Mouse (Mus musculus): ENCODE results near the gene Tgfa. TPM values are rescaled to one million over a fixed set of nuclear protein-coding genes. Genes with fewer than 3 reads are reported as not detected.

The Tgfa gene
- total and polyA plus RNA-seq, 3 experiments, result 7.8 to 9.1 TPM; not detected in 1

DNA sequence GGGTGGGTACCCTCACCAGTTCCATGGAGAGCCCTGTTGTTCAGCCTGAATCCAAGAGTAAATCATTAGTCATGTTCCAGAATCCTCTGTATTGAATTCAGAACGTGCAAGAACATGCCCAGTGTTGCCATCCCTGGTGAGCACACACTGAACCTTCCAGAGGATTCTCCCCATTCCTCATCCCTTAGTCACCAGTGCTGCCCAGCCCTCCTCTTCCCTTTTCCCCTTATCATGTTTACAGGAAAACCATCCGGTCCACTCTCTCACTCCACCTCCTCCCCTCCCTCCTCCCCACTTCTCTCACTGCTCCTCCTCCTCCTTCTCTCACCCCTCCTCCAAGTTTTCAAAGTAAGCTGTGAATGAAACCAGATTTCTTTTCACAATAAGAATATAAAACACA is 14.4 kb upstream of the Tgfa start:
- H3K27me3 ChIP-seq (ENCODE audit: control insufficient read depth in 1 of 2, insufficient read depth in 2 of 2, low read length in 2 of 2), result peaks cover 0 to 6% of the 10 kb centered on the region in 2 experiments; a peak in 3 of 4 replicates
- no peaks in the 10 kb centered on the region for H3K36me3 ChIP-seq (ENCODE audit: control insufficient read depth in 1 of 2, insufficient read depth in 2 of 2, low read length in 2 of 2)
- H3K4me3 ChIP-seq (ENCODE audit: control insufficient read depth in 1 of 2, insufficient read depth in 1 of 2, low read depth in 2 of 2, low read length in 2 of 2), result no peak overlapping the region
- no peak for DNase-seq (ENCODE audit: low read depth, low spot score)
- no peak overlapping the region for H3K27ac ChIP-seq (ENCODE audit: control insufficient read depth, low read depth, low read length)
- no peaks in the 10 kb centered on the region for H3K79me2 ChIP-seq (ENCODE audit: control insufficient read depth, insufficient read depth, low read length, poor library complexity)
- no peak for TF ChIP-seq UBTF (IDR thresholded peaks at IDR 0.05; ENCODE audit: borderline replicate concordance, insufficient read depth, low read depth, low read length)
- TF ChIP-seq POLR2AphosphoS5 (IDR thresholded peaks at IDR 0.05; ENCODE audit: borderline replicate concordance, low read depth, low read length), result no peak
- H3K9me3 ChIP-seq (replicated peaks; ENCODE audit: insufficient read depth, low read length), result no peaks in the 10 kb centered on the region
- peaks cover 0 to 6% of the 10 kb centered on the region in 2 experiments; a peak in 2 of 4 replicates for H3K4me1 ChIP-seq (ENCODE audit: control insufficient read depth in 1 of 2, insufficient read depth in 2 of 2, low read length in 2 of 2)
- no peak overlapping the region for H3K9ac ChIP-seq (ENCODE audit: control insufficient read depth, low read depth, low read length, poor library complexity, severe bottlenecking)

DNA sequence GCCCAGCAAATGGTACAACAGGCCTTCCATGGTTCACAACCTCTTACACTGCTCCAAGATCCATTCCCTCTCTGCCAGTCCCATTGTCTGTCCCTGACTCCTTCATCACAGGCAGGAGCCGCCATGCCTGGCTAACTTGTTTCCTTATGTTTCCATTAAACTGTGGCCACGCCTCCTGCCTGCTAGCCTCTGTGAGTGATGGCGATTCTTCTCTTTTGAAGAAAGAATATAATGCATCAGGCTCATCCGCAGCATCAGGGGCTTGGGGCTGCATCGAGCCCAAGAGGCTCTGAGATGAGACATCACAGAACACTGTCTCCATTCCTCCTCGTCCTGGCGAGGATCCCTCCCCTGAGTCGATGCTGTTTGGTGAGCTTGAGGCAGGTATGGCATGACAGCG is 13.0 kb upstream of the Tgfa start:
- TF ChIP-seq E2F4 (IDR thresholded peaks at IDR 0.05; ENCODE audit: borderline replicate concordance, low read depth, low read length), result no peak
- TF ChIP-seq GABPA (IDR thresholded peaks at IDR 0.05; ENCODE audit: low read depth, low read length), result no peak
- TF ChIP-seq MYC (IDR thresholded peaks at IDR 0.05; ENCODE audit: low read depth, low read length), result no peak
- TF ChIP-seq MAX (IDR thresholded peaks at IDR 0.05; ENCODE audit: low read length), result no peak
- no peak for TF ChIP-seq EP300 (IDR thresholded peaks at IDR 0.05; ENCODE audit: low read depth in 1 of 2, low read length in 2 of 2)
- TF ChIP-seq MAZ (IDR thresholded peaks at IDR 0.05; ENCODE audit: low read depth, low read length), result no peak
- no peak for TF ChIP-seq TAL1 (IDR thresholded peaks at IDR 0.05; ENCODE audit: low read length)
- TF ChIP-seq USF1 (IDR thresholded peaks at IDR 0.05; ENCODE audit: low read depth, low read length), result no peak
- no peak for TF ChIP-seq POLR2AphosphoS2 (IDR thresholded peaks at IDR 0.05; ENCODE audit: low read length)
- TF ChIP-seq POLR2AphosphoS5 (IDR thresholded peaks at IDR 0.05; ENCODE audit: borderline replicate concordance, low read depth, low read length), result no peak
- no peak for TF ChIP-seq TCF12 (IDR thresholded peaks at IDR 0.05; ENCODE audit: low read depth, low read length)
- TF ChIP-seq CTCF (IDR thresholded peaks at IDR 0.05 in 2 of 3, conservative IDR thresholded peaks at IDR 0.05 in 1 of 3; ENCODE audit: control insufficient read depth in 1 of 3, insufficient read depth in 1 of 3, low read depth in 2 of 3, low read length in 3 of 3, poor library complexity in 1 of 3, severe bottlenecking in 1 of 3), result no peak
- TF ChIP-seq KAT2A (conservative IDR thresholded peaks at IDR 0.05; ENCODE audit: low read depth, low read length), result no peak
- no peak for TF ChIP-seq ZMIZ1 (IDR thresholded peaks at IDR 0.05; ENCODE audit: low read depth, low read length)
- no peak for TF ChIP-seq POLR2A (IDR thresholded peaks at IDR 0.05; ENCODE audit: control insufficient read depth in 1 of 2, insufficient read depth in 1 of 2, low read depth in 1 of 2, low read length in 2 of 2, poor library complexity in 1 of 2)
- no peak for TF ChIP-seq MAFK (IDR thresholded peaks at IDR 0.05; ENCODE audit: borderline replicate concordance, low read depth, low read length)
- no peak for TF ChIP-seq UBTF (IDR thresholded peaks at IDR 0.05; ENCODE audit: borderline replicate concordance, insufficient read depth, low read depth, low read length)
- no peak for TF ChIP-seq JUND (IDR thresholded peaks at IDR 0.05; ENCODE audit: low read depth, low read length)
- H3K9ac ChIP-seq (ENCODE audit: control insufficient read depth, low read depth, low read length, poor library complexity, severe bottlenecking), result no peak overlapping the region
- peaks cover 0 to 5% of the 10 kb centered on the region in 2 experiments; a peak in 3 of 4 replicates for H3K27me3 ChIP-seq (ENCODE audit: control insufficient read depth in 1 of 2, insufficient read depth in 2 of 2, low read length in 2 of 2)
- no peaks in the 10 kb centered on the region for H3K36me3 ChIP-seq (ENCODE audit: control insufficient read depth in 1 of 2, insufficient read depth in 2 of 2, low read length in 2 of 2)
- H3K79me2 ChIP-seq (ENCODE audit: control insufficient read depth, insufficient read depth, low read length, poor library complexity), result no peaks in the 10 kb centered on the region
- no peak overlapping the region for H3K27ac ChIP-seq (ENCODE audit: control insufficient read depth, low read depth, low read length)
- H3K4me1 ChIP-seq (ENCODE audit: control insufficient read depth in 1 of 2, insufficient read depth in 2 of 2, low read length in 2 of 2), result peaks cover 0 to 6% of the 10 kb centered on the region in 2 experiments; a peak in 2 of 4 replicates
- no peaks in the 10 kb centered on the region for H3K9me3 ChIP-seq (replicated peaks; ENCODE audit: insufficient read depth, low read length)
- no peak for DNase-seq (ENCODE audit: low read depth, low spot score)
- H3K4me3 ChIP-seq (ENCODE audit: control insufficient read depth in 1 of 2, insufficient read depth in 1 of 2, low read depth in 2 of 2, low read length in 2 of 2), result no peak overlapping the region

All from MEL (cell line).